Mouse (Mus musculus): ENCODE measurements around the gene Tmem100. TPM values are rescaled to one million over a fixed set of nuclear protein-coding genes. Genes with fewer than 3 reads are reported as not detected.

The Tmem100 gene
- polyA plus RNA-seq, 1 experiment from 2014 or later = 5.9 TPM

GRCm38 (mm10) chr11:90026802-90027174, 3.4 kb upstream of the Tmem100 start:
- 79% methylated on average over 5 of the region's 5 CpGs for WGBS
- DNase-seq (ENCODE audit: low spot score) = no peak
- Histone ChIP-seq H3K9me3 (replicated peaks) (no peaks in the 10 kb centered on the region), H3K27ac (replicated peaks) (no peak overlapping the region), H3K4me3 (no peak overlapping the region), H3K4me1 (peaks cover 31% of the 10 kb centered on the region), H3K27me3 (ENCODE audit: low read depth, poor library complexity, severe bottlenecking) (peaks cover 27% of the 10 kb centered on the region), H3K36me3 (no peaks in the 10 kb centered on the region)

- Histone ChIP-seq H3K4me3 (no peak overlapping the region), H3K27me3 (ENCODE audit: low read depth, poor library complexity, severe bottlenecking) (peaks cover 31% of the 10 kb centered on the region), H3K36me3 (no peaks in the 10 kb centered on the region), H3K9me3 (replicated peaks) (no peaks in the 10 kb centered on the region), H3K4me1 (peaks cover 34% of the 10 kb centered on the region), H3K27ac (replicated peaks) (no peak overlapping the region)
- no peak for DNase-seq (ENCODE audit: low spot score)
- WGBS = 57% methylated on average over 7 of the region's 7 CpGs
Measured at GRCm38 (mm10) chr11:90027216-90027615, 2.9 kb upstream of the Tmem100 start.

- Histone ChIP-seq H3K36me3 (no peaks in the 10 kb centered on the region), H3K27me3 (ENCODE audit: low read depth, poor library complexity, severe bottlenecking) (peaks cover 41% of the 10 kb centered on the region), H3K4me3 (no peak overlapping the region), H3K9me3 (replicated peaks) (no peaks in the 10 kb centered on the region), H3K4me1 (peaks cover 47% of the 10 kb centered on the region), H3K27ac (replicated peaks) (no peak overlapping the region)
- WGBS = 94% methylated on average over 8 of the region's 8 CpGs
- no peak for DNase-seq (ENCODE audit: low spot score)
Measured at GRCm38 (mm10) chr11:90028746-90029145, 1.4 kb upstream of the Tmem100 start.

- 63% methylated on average over 10 of the region's 10 CpGs for WGBS
- DNase-seq (ENCODE audit: low spot score) = no peak
- no peaks in the 10 kb centered on the region for H3K36me3 ChIP-seq
- no peak overlapping the region for H3K4me3 ChIP-seq
- H3K4me1 ChIP-seq = peaks cover 47% of the 10 kb centered on the region
- peaks cover 41% of the 10 kb centered on the region for H3K27me3 ChIP-seq (ENCODE audit: low read depth, poor library complexity, severe bottlenecking)
- no peaks in the 10 kb centered on the region for H3K9me3 ChIP-seq (replicated peaks)
- H3K27ac ChIP-seq (replicated peaks) = no peak overlapping the region
Measured at GRCm38 (mm10) chr11:90029354-90029753, 794 bp upstream of the Tmem100 start.

- Histone ChIP-seq H3K27me3 (ENCODE audit: low read depth, poor library complexity, severe bottlenecking) (peaks cover 41% of the 10 kb centered on the region), H3K36me3 (no peaks in the 10 kb centered on the region), H3K4me1 (peaks cover 47% of the 10 kb centered on the region), H3K9me3 (replicated peaks) (no peaks in the 10 kb centered on the region), H3K4me3 (peak overlapping the region; percentile 46), H3K27ac (replicated peaks) (0 out of 2 replicates have a peak overlapping the region, but pooled peaks have one; percentile 28)
- 1% methylated on average over 15 of the region's 15 CpGs for WGBS
- DNase-seq (ENCODE audit: low spot score) = peak; percentile 58
Measured at GRCm38 (mm10) chr11:90030557-90030956, 409 bp downstream of the Tmem100 start.

- Histone ChIP-seq H3K27ac (replicated peaks) (0 out of 2 replicates have a peak overlapping the region, but pooled peaks have one; percentile 28), H3K4me3 (peak overlapping the region; percentile 46), H3K36me3 (no peaks in the 10 kb centered on the region), H3K9me3 (replicated peaks) (no peaks in the 10 kb centered on the region), H3K27me3 (ENCODE audit: low read depth, poor library complexity, severe bottlenecking) (peaks cover 41% of the 10 kb centered on the region), H3K4me1 (peaks cover 43% of the 10 kb centered on the region)
- 24% methylated on average over 7 of the region's 7 CpGs for WGBS
- DNase-seq (ENCODE audit: low spot score) = no peak
Measured at GRCm38 (mm10) chr11:90031076-90031475, 928 bp downstream of the Tmem100 start.

GRCm38 (mm10) chr11:90032807-90033206, 2.7 kb downstream of the Tmem100 start:
- peak; percentile 11 for DNase-seq (ENCODE audit: low spot score)
- WGBS = 35% methylated on average over 8 of the region's 8 CpGs
- H3K9me3 ChIP-seq (replicated peaks) = peaks cover 4% of the 10 kb centered on the region; the same call in 1 of the 2 replicates
- H3K36me3 ChIP-seq = no peaks in the 10 kb centered on the region
- H3K4me3 ChIP-seq = peak overlapping the region; percentile 14; the same call in 1 of the 2 replicates
- no peak overlapping the region for H3K27ac ChIP-seq (replicated peaks)
- peaks cover 40% of the 10 kb centered on the region for H3K27me3 ChIP-seq (ENCODE audit: low read depth, poor library complexity, severe bottlenecking)
- peaks cover 33% of the 10 kb centered on the region for H3K4me1 ChIP-seq

GRCm38 (mm10) chr11:90033442-90033841, 3.3 kb downstream of the Tmem100 start:
- H3K27me3 ChIP-seq (ENCODE audit: low read depth, poor library complexity, severe bottlenecking) = peaks cover 34% of the 10 kb centered on the region
- peak; percentile 11 for DNase-seq (ENCODE audit: low spot score)
- no peaks in the 10 kb centered on the region for H3K36me3 ChIP-seq
- H3K27ac ChIP-seq (replicated peaks) = no peak overlapping the region
- peaks cover 4% of the 10 kb centered on the region; the same call in 1 of the 2 replicates for H3K9me3 ChIP-seq (replicated peaks)
- WGBS = 44% methylated on average over 5 of the region's 5 CpGs
- 0 out of 2 replicates have a peak overlapping the region, but pooled peaks have one; percentile 14 for H3K4me3 ChIP-seq
- H3K4me1 ChIP-seq = peaks cover 33% of the 10 kb centered on the region

GRCm38 (mm10) chr11:90034646-90035045, 4.5 kb downstream of the Tmem100 start:
- H3K4me3 ChIP-seq = no peak overlapping the region
- H3K9me3 ChIP-seq (replicated peaks) = peaks cover 4% of the 10 kb centered on the region; the same call in 1 of the 2 replicates
- H3K4me1 ChIP-seq = peaks cover 31% of the 10 kb centered on the region
- H3K36me3 ChIP-seq = no peaks in the 10 kb centered on the region
- H3K27ac ChIP-seq (replicated peaks) = no peak overlapping the region
- DNase-seq (ENCODE audit: low spot score) = no peak
- peaks cover 29% of the 10 kb centered on the region for H3K27me3 ChIP-seq (ENCODE audit: low read depth, poor library complexity, severe bottlenecking)
- 96% methylated on average over 12 of the region's 12 CpGs for WGBS

- no peak overlapping the region for H3K4me3 ChIP-seq
- WGBS = 92% methylated on average over 14 of the region's 14 CpGs
- no peak for DNase-seq (ENCODE audit: low spot score)
- no peak overlapping the region for H3K27ac ChIP-seq (replicated peaks)
- peaks cover 4% of the 10 kb centered on the region; the same call in 1 of the 2 replicates for H3K9me3 ChIP-seq (replicated peaks)
- H3K27me3 ChIP-seq (ENCODE audit: low read depth, poor library complexity, severe bottlenecking) = peaks cover 24% of the 10 kb centered on the region
- H3K4me1 ChIP-seq = peaks cover 27% of the 10 kb centered on the region
- no peaks in the 10 kb centered on the region for H3K36me3 ChIP-seq
Measured at GRCm38 (mm10) chr11:90035532-90035931, 5.4 kb downstream of the Tmem100 start.

GRCm38 (mm10) chr11:90036416-90036815, 6.3 kb downstream of the Tmem100 start:
- H3K36me3 ChIP-seq = no peaks in the 10 kb centered on the region
- peaks cover 17% of the 10 kb centered on the region for H3K27me3 ChIP-seq (ENCODE audit: low read depth, poor library complexity, severe bottlenecking)
- H3K27ac ChIP-seq (replicated peaks) = no peak overlapping the region
- peaks cover 18% of the 10 kb centered on the region for H3K4me1 ChIP-seq
- H3K4me3 ChIP-seq = no peak overlapping the region
- 84% methylated on average over 4 of the region's 4 CpGs for WGBS
- H3K9me3 ChIP-seq (replicated peaks) = peaks cover 4% of the 10 kb centered on the region; the same call in 1 of the 2 replicates
- no peak for DNase-seq (ENCODE audit: low spot score)

- H3K9me3 ChIP-seq (replicated peaks) = peaks cover 4% of the 10 kb centered on the region; the same call in 1 of the 2 replicates
- peaks cover 1% of the 10 kb centered on the region; the same call in 1 of the 2 replicates for H3K27me3 ChIP-seq (ENCODE audit: low read depth, poor library complexity, severe bottlenecking)
- H3K4me1 ChIP-seq = peaks cover 5% of the 10 kb centered on the region
- peak; percentile 38 for DNase-seq (ENCODE audit: low spot score)
- H3K4me3 ChIP-seq = no peak overlapping the region
- WGBS = 25% methylated on average over 5 of the region's 5 CpGs
- H3K27ac ChIP-seq (replicated peaks) = no peak overlapping the region
- H3K36me3 ChIP-seq = no peaks in the 10 kb centered on the region
Measured at GRCm38 (mm10) chr11:90038022-90038421, 7.9 kb downstream of the Tmem100 start.

GRCm38 (mm10) chr11:90044459-90044858, 14.3 kb downstream of the Tmem100 start:
- Histone ChIP-seq H3K27me3 (ENCODE audit: low read depth, poor library complexity, severe bottlenecking) (no peaks in the 10 kb centered on the region), H3K36me3 (no peaks in the 10 kb centered on the region), H3K9me3 (replicated peaks) (no peaks in the 10 kb centered on the region), H3K4me1 (no peaks in the 10 kb centered on the region), H3K27ac (replicated peaks) (no peak overlapping the region), H3K4me3 (no peak overlapping the region)
- no peak for DNase-seq (ENCODE audit: low spot score)
- 93% methylated on average over 4 of the region's 4 CpGs for WGBS

All from midbrain, embryonic 10.5 days (tissue).